Mouse (Mus musculus): ENCODE data around the gene Gck. TPM values are rescaled to one million over a fixed set of nuclear protein-coding genes. Genes with fewer than 3 reads are reported as not detected.

The Gck gene
- polyA plus RNA-seq, 1 experiment: 0.27 TPM

DNA sequence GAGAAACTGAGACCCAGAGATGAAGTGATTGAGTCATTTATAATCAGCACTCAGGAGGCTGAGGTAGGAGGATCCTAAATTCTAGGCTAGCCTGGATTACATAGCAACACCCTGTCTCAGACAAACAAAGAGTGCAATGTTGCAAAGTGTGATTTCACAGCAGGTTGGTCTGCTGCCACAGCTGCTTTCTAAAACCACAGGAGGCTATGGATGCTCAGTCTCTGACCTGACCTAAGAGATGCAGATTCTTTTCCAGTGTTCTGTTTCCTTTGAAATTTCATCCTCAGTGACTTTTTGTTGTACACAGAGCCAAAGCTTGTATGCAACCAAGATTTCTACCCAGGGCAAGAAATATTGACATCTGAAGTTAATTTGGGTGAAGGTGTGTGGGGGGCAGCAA lies 94.4 kb downstream of the Gck start:
- H3K36me3 ChIP-seq (ENCODE audit: control insufficient read depth, insufficient read depth, low read length): no peaks in the 10 kb centered on the region

GRCm38 (mm10) chr11:5852314-5852713 lies 97.6 kb downstream of the Gck start:
- H3K27ac ChIP-seq (ENCODE audit: insufficient read depth, low read length): no peak overlapping the region
- TF ChIP-seq CTCF (IDR thresholded peaks at IDR 0.05; ENCODE audit: extremely low read depth, insufficient read depth, insufficient read length, insufficient replicate concordance) (no peak), POLR2A (IDR thresholded peaks at IDR 0.05; ENCODE audit: low read depth, low read length) (no peak)
- no peak overlapping the region for H3K4me3 ChIP-seq (ENCODE audit: extremely low read depth, insufficient read depth, insufficient read length)
- no peaks in the 10 kb centered on the region for H3K27me3 ChIP-seq (ENCODE audit: control insufficient read depth, insufficient read depth, low read length)
- no peaks in the 10 kb centered on the region for H3K36me3 ChIP-seq (ENCODE audit: control insufficient read depth, insufficient read depth, low read length)
- DNase-seq (ENCODE audit: low read depth in 1 of 2, low spot score in 2 of 2): no peak
- WGBS: 80% methylated on average over 1 of the region's 1 CpGs
- no peaks in the 10 kb centered on the region for H3K4me1 ChIP-seq (ENCODE audit: control insufficient read depth, insufficient read depth, insufficient read length)

More for the DNA sequence above, 94.4 kb downstream of the Gck start:
- no peak overlapping the region for H3K27ac ChIP-seq (ENCODE audit: insufficient read depth, low read length)
- no peaks in the 10 kb centered on the region for H3K4me1 ChIP-seq (ENCODE audit: control insufficient read depth, insufficient read depth, insufficient read length)
- TF ChIP-seq CTCF (IDR thresholded peaks at IDR 0.05; ENCODE audit: extremely low read depth, insufficient read depth, insufficient read length, insufficient replicate concordance) (no peak), POLR2A (IDR thresholded peaks at IDR 0.05; ENCODE audit: low read depth, low read length) (no peak)
- no peak for DNase-seq (ENCODE audit: low read depth in 1 of 2, low spot score in 2 of 2)
- H3K4me3 ChIP-seq (ENCODE audit: extremely low read depth, insufficient read depth, insufficient read length): no peak overlapping the region
- H3K27me3 ChIP-seq (ENCODE audit: control insufficient read depth, insufficient read depth, low read length): no peaks in the 10 kb centered on the region

GRCm38 (mm10) chr11:5851021-5851736 lies 98.7 kb downstream of the Gck start:
- H3K27me3 ChIP-seq (ENCODE audit: control insufficient read depth, insufficient read depth, low read length): no peaks in the 10 kb centered on the region
- H3K4me1 ChIP-seq (ENCODE audit: control insufficient read depth, insufficient read depth, insufficient read length): no peaks in the 10 kb centered on the region
- DNase-seq (ENCODE audit: low read depth in 1 of 2, low spot score in 2 of 2): no peak
- WGBS: 49% methylated on average over 4 of the region's 4 CpGs
- TF ChIP-seq POLR2A (IDR thresholded peaks at IDR 0.05; ENCODE audit: low read depth, low read length): no peak
- TF ChIP-seq CTCF (IDR thresholded peaks at IDR 0.05; ENCODE audit: extremely low read depth, insufficient read depth, insufficient read length, insufficient replicate concordance): no peak
- H3K4me3 ChIP-seq (ENCODE audit: extremely low read depth, insufficient read depth, insufficient read length): no peak overlapping the region
- H3K27ac ChIP-seq (ENCODE audit: insufficient read depth, low read length): no peak overlapping the region
- H3K36me3 ChIP-seq (ENCODE audit: control insufficient read depth, insufficient read depth, low read length): no peaks in the 10 kb centered on the region

Other genes with a start within 250 kb of the Gck start
- gene Mrps24, start 234.4 kb downstream of the Gck start, polyA plus RNA-seq (2012; rRNA removed): 176 and 211 TPM in 2 replicates
- gene Urgcp, start 187.7 kb downstream of the Gck start, polyA plus RNA-seq (2012; rRNA removed): 11.8 and 12.0 TPM in 2 replicates
- 104 and 130 TPM in 2 replicates for gene Dbnl, start 161.6 kb downstream of the Gck start, polyA plus RNA-seq (2012; rRNA removed)
- 0.85 and 1.5 TPM in 2 replicates for gene Pgam2, start 146.3 kb downstream of the Gck start, polyA plus RNA-seq (2012; rRNA removed)
- 62.5 and 87.7 TPM in 2 replicates for gene Polm, start 112.1 kb downstream of the Gck start, polyA plus RNA-seq (2012; rRNA removed)
- 15.7 and 19.8 TPM in 2 replicates for gene Aebp1, start 88.1 kb downstream of the Gck start, polyA plus RNA-seq (2012; rRNA removed)
- gene Pold2, start 71.8 kb downstream of the Gck start, polyA plus RNA-seq (2012; rRNA removed): 78.1 and 210 TPM in 2 replicates
- 0.54 TPM in 1 of 2 replicates, not detected in the other for gene Myl7, start 51.3 kb downstream of the Gck start, polyA plus RNA-seq (2012; rRNA removed)
- 31.0 and 34.3 TPM in 2 replicates for gene Ykt6, start 5.6 kb upstream of the Gck start, polyA plus RNA-seq (2012; rRNA removed)
- 0.50 and 7.8 TPM in 2 replicates for gene Camk2b, start 116.3 kb upstream of the Gck start, polyA plus RNA-seq (2012; rRNA removed)
- gene A730071L15Rik, start 249.9 kb upstream of the Gck start, polyA plus RNA-seq (2012; rRNA removed): 0.07 and 0.09 TPM in 2 replicates